Mouse (Mus musculus): Measurements from ENCODE around the gene Fndc8.
A peak's percentile ranks its signal among the peaks of the same experiment; 100 is the strongest.
"Not testable (repeated sequence)": the region's sequence is repeated elsewhere in the genome, so short reads cannot be mapped to it uniquely, and the experiment has no call there.

Gene Fndc8

GRCm38 (mm10) chr11:82914711-82915352 is 22.9 kb downstream of the Fndc8 start:
- no peaks in the 10 kb centered on the region; the same call in 1 of the 2 replicates for H3K27me3 ChIP-seq (ENCODE audit: control insufficient read depth, insufficient read depth, low read length, poor library complexity, severe bottlenecking)
- DNase-seq (ENCODE audit: low read depth, low spot score) = peak; percentile 83
- no peaks in the 10 kb centered on the region for H3K36me3 ChIP-seq (ENCODE audit: control insufficient read depth, insufficient read depth, low read length, poor library complexity, severe bottlenecking)

GRCm38 (mm10) chr11:82920768-82921167 is 28.8 kb downstream of the Fndc8 start:
- DNase-seq (ENCODE audit: low read depth, low spot score) = no peak
- Histone ChIP-seq H3K27me3 (ENCODE audit: control insufficient read depth, insufficient read depth, low read length, poor library complexity, severe bottlenecking) (no peaks in the 10 kb centered on the region; the same call in 1 of the 2 replicates), H3K36me3 (ENCODE audit: control insufficient read depth, insufficient read depth, low read length, poor library complexity, severe bottlenecking) (no peaks in the 10 kb centered on the region)

GRCm38 (mm10) chr11:82921691-82922090 is 29.8 kb downstream of the Fndc8 start:
- H3K36me3 ChIP-seq (ENCODE audit: control insufficient read depth, insufficient read depth, low read length, poor library complexity, severe bottlenecking) = no peaks in the 10 kb centered on the region
- no peaks in the 10 kb centered on the region; the same call in 1 of the 2 replicates for H3K27me3 ChIP-seq (ENCODE audit: control insufficient read depth, insufficient read depth, low read length, poor library complexity, severe bottlenecking)
- DNase-seq (ENCODE audit: low read depth, low spot score) = no peak

GRCm38 (mm10) chr11:82923910-82924309 is 32.0 kb downstream of the Fndc8 start:
- not testable (repeated sequence) for H3K36me3 ChIP-seq (ENCODE audit: control insufficient read depth, insufficient read depth, low read length, poor library complexity, severe bottlenecking); DNase-seq (ENCODE audit: low read depth, low spot score); H3K27me3 ChIP-seq (ENCODE audit: control insufficient read depth, insufficient read depth, low read length, poor library complexity, severe bottlenecking)

GRCm38 (mm10) chr11:82928897-82929632 is 37.1 kb downstream of the Fndc8 start:
- no peaks in the 10 kb centered on the region for H3K36me3 ChIP-seq (ENCODE audit: control insufficient read depth, insufficient read depth, low read length, poor library complexity, severe bottlenecking)
- DNase-seq (ENCODE audit: low read depth, low spot score) = no peak
- H3K27me3 ChIP-seq (ENCODE audit: control insufficient read depth, insufficient read depth, low read length, poor library complexity, severe bottlenecking) = no peaks in the 10 kb centered on the region; the same call in 1 of the 2 replicates

GRCm38 (mm10) chr11:82929633-82929950 is 37.7 kb downstream of the Fndc8 start:
- Histone ChIP-seq H3K27me3 (ENCODE audit: control insufficient read depth, insufficient read depth, low read length, poor library complexity, severe bottlenecking) (no peaks in the 10 kb centered on the region; the same call in 1 of the 2 replicates), H3K36me3 (ENCODE audit: control insufficient read depth, insufficient read depth, low read length, poor library complexity, severe bottlenecking) (no peaks in the 10 kb centered on the region)
- no peak for DNase-seq (ENCODE audit: low read depth, low spot score)

- DNase-seq (ENCODE audit: low read depth, low spot score); H3K27me3 ChIP-seq (ENCODE audit: control insufficient read depth, insufficient read depth, low read length, poor library complexity, severe bottlenecking); H3K36me3 ChIP-seq (ENCODE audit: control insufficient read depth, insufficient read depth, low read length, poor library complexity, severe bottlenecking): not testable (repeated sequence)
Observed at GRCm38 (mm10) chr11:82930391-82930955, 38.5 kb downstream of the Fndc8 start.

- not testable (repeated sequence) for H3K27me3 ChIP-seq (ENCODE audit: control insufficient read depth, insufficient read depth, low read length, poor library complexity, severe bottlenecking); DNase-seq (ENCODE audit: low read depth, low spot score); H3K36me3 ChIP-seq (ENCODE audit: control insufficient read depth, insufficient read depth, low read length, poor library complexity, severe bottlenecking)
Observed at GRCm38 (mm10) chr11:82931161-82931560, 39.2 kb downstream of the Fndc8 start.

- not testable (repeated sequence) for H3K27me3 ChIP-seq (ENCODE audit: control insufficient read depth, insufficient read depth, low read length, poor library complexity, severe bottlenecking); H3K36me3 ChIP-seq (ENCODE audit: control insufficient read depth, insufficient read depth, low read length, poor library complexity, severe bottlenecking); DNase-seq (ENCODE audit: low read depth, low spot score)
Observed at GRCm38 (mm10) chr11:82931671-82932450, 39.9 kb downstream of the Fndc8 start.

GRCm38 (mm10) chr11:82933186-82933585 is 41.3 kb downstream of the Fndc8 start:
- H3K27me3 ChIP-seq (ENCODE audit: control insufficient read depth, insufficient read depth, low read length, poor library complexity, severe bottlenecking) = no peaks in the 10 kb centered on the region; the same call in 1 of the 2 replicates
- DNase-seq (ENCODE audit: low read depth, low spot score) = no peak
- H3K36me3 ChIP-seq (ENCODE audit: control insufficient read depth, insufficient read depth, low read length, poor library complexity, severe bottlenecking) = no peaks in the 10 kb centered on the region

- Histone ChIP-seq H3K27me3 (ENCODE audit: control insufficient read depth, insufficient read depth, low read length, poor library complexity, severe bottlenecking) (no peaks in the 10 kb centered on the region), H3K36me3 (ENCODE audit: control insufficient read depth, insufficient read depth, low read length, poor library complexity, severe bottlenecking) (no peaks in the 10 kb centered on the region)
- no peak for DNase-seq (ENCODE audit: low read depth, low spot score)
Observed at GRCm38 (mm10) chr11:82943336-82943735, 51.4 kb downstream of the Fndc8 start.

- no peaks in the 10 kb centered on the region for H3K36me3 ChIP-seq (ENCODE audit: control insufficient read depth, insufficient read depth, low read length, poor library complexity, severe bottlenecking)
- no peaks in the 10 kb centered on the region for H3K27me3 ChIP-seq (ENCODE audit: control insufficient read depth, insufficient read depth, low read length, poor library complexity, severe bottlenecking)
- DNase-seq (ENCODE audit: low read depth, low spot score) = no peak
Observed at GRCm38 (mm10) chr11:82945636-82946035, 53.7 kb downstream of the Fndc8 start.

GRCm38 (mm10) chr11:82947457-82947856 is 55.5 kb downstream of the Fndc8 start:
- no peak for DNase-seq (ENCODE audit: low read depth, low spot score)
- H3K36me3 ChIP-seq (ENCODE audit: control insufficient read depth, insufficient read depth, low read length, poor library complexity, severe bottlenecking) = no peaks in the 10 kb centered on the region
- no peaks in the 10 kb centered on the region for H3K27me3 ChIP-seq (ENCODE audit: control insufficient read depth, insufficient read depth, low read length, poor library complexity, severe bottlenecking)

- Histone ChIP-seq H3K36me3 (ENCODE audit: control insufficient read depth, insufficient read depth, low read length, poor library complexity, severe bottlenecking) (no peaks in the 10 kb centered on the region), H3K27me3 (ENCODE audit: control insufficient read depth, insufficient read depth, low read length, poor library complexity, severe bottlenecking) (no peaks in the 10 kb centered on the region)
- no peak for DNase-seq (ENCODE audit: low read depth, low spot score)
Observed at GRCm38 (mm10) chr11:82949036-82949435, 57.1 kb downstream of the Fndc8 start.
